Mouse (Mus musculus): ENCODE measurements around the gene Cdc37l1. TPM values are rescaled to one million over a fixed set of nuclear protein-coding genes. Genes with fewer than 3 reads are reported as not detected.
"Not testable (repeated sequence)": the region's sequence is repeated elsewhere in the genome, so short reads cannot be mapped to it uniquely, and the experiment has no call there.

Cdc37l1 gene
- total RNA-seq (2021): 10 to 100 TPM; 43.4 to 52.5 TPM
- long read RNA-seq, experiment 1, full-length matches to known transcripts: 41 of 58 reads
- long read RNA-seq, experiment 1, partial matches to known transcripts: 7 of 58 reads
- long read RNA-seq, experiment 1, other reads (novel, unspliced or antisense): 10 of 58 reads
- long read RNA-seq, experiment 2, full-length matches to known transcripts: 8 of 13 reads
- long read RNA-seq, experiment 2, partial matches to known transcripts: 1 of 13 reads
- long read RNA-seq, experiment 2, other reads (novel, unspliced or antisense): 4 of 13 reads

DNA sequence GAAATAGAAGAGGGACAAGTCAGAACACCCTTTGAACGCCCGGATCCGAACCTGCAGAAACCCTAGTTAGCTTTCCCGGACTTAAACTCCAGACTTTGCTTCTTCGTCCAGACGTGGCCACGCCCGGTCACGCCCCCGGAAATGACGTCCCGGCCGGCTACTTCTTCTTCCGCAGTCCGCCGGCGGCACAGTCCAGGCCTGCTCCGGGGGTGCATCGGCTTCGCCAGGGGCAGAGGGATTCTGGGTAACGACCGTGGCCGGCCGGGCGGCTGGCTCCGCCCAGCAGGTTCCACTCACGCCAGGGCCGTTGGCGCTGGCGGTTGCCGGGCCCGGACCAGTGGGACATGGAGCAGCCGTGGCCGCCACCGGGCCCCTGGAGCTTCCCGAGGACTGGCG, at the start of gene Cdc37l1:
TSS of gene Cdc37l1 (plus strand) at position 159 of the 396 bp plus-strand sequence.
- peak; percentile 100 for DNase-seq

DNA sequence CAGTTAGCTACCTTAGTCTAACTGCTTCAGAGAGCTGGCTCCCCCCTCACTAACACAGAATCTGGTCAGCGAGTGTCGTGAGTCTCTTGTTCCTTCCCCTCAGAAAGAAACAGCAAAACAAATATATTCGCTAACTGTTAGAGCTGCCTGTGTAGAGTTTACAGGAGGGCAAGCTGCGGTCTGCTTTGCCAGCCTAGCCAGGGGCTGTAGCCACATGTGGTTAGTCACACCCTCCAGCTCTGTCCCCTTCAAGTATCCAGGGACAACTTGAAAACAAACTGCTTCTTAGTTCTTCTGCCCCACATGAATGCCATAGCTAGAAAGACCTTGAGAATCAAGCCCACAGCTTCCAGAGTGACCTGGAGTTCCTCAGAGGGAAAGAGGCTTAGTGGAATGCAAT, 48.9 kb upstream of the Cdc37l1 start:
- no peak for DNase-seq

DNA sequence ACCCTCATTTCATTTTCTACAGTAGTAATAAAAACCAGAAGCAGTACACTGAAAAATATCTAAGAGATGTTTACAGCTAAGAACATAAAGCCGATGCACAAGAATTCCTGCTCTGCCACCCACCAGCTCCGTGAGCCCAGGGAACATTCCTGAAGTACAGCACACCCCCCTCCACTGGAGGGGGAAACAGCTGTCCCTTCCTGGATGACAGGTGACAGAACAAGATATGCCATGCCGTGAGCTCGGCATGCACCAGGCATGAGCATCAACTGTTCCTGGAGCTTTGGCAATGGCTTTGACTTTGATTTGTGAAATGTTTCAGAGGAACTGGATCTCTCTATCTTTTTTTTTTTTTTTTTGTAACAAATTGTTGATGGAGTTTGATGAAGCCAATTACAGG, 43.4 kb upstream of the Cdc37l1 start:
- DNase-seq: no peak

DNA sequence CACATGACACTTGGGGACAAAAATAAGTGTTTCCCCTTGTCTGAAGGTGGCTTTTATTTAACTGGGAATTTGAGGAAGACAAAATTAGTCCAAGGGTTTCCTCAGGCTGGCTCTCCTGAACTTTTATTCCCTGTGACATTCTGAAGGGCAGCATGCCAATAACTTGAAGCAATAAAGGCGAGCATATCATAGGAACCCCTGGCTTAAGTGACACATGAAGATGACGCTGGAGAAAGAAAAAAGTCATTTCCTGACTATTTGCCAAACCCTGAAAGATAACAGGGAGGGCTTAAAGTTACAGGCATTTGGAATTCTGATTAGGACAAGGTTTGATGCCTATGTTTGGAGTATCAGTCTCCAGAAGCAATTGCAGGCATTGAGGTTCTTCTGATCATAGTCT, 42.8 kb upstream of the Cdc37l1 start:
- DNase-seq: no peak

DNA sequence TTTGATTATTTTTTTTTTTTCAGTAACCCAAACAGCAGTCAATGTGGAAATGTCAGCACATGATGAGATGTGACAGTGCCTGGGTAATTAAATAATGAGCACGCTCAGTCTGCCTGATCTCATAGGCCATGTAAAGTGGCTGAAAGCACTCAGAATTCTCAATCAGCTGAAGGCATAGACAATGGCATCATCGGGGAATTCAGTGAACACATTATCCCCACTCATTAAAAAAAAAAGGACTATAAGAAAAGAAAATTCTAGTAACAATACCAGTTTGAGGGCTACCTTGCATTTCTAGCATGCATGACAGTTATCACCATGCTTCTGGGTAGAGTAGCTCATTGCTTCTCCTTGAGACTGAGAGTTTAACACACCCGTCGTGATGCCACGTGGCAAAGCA, 38.9 kb upstream of the Cdc37l1 start:
- DNase-seq: no peak

DNA sequence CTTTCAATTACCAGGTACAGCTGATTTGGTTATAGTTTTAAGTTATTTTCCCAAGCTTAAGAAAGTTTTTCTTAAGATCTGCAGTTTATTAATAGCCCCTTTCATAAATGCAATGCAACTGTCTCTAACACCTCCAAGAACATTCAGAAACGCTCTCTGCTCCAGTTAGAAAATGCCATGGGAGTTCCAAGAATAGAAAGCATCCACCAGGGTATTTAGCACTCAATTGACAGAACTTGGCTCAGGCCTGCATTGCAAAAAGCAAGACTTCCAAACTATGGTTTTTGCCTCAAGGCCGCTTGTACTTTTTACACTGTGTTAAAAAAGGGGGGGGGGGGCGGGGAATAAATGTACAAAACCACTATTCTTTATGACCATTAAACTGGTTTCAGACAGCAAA, 27.0 kb upstream of the Cdc37l1 start:
- peak in 1 of 2 experiments; percentile 21 for DNase-seq

DNA sequence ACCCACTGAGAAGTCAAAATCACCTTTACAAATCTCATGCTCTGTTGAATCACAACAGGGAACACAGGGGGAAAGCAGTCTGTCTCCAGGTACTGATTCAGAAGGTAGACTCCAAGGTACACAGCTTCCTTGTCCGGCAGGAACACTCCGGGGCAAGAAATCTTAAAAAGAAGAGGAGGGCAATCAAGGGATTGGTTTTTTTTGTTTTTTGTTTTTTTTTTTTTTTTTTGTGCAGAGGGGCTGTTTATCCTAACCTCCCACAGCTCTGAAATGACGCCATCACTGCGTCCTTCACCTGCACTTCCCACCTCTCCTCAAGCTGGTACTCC, 26.7 kb upstream of the Cdc37l1 start:
- no peak for DNase-seq

DNA sequence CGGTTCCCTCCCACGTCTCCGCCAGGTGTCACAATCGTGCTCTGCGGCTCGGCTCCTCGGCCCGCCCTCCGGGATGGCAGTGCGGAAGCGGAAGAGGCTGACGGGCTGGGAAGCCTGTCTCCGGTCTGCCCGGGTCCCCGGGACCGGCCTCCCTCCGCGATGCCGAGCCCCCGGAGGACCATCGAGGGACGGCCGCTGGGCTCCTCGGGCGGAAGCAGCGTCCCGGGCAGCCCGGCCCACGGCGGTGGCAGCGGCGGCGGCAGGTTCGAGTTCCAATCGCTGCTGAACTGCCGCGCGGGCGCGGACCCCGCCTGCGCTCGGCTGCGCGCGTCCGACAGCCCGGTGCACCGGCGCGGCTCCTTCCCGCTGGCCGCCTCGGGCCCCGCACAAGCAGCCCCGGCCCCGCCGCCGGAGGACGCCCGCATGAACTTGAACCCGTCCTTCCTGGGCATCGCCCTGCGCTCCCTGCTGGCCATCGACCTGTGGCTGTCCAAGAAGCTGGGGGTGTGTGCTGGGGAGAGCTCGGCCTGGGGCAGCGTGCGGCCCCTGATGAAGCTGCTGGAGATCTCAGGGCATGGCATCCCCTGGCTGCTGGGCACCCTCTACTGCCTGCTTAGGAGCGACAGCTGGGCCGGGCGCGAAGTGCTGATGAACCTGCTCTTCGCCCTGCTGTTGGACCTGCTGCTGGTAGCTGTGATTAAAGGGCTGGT, 26.2 kb upstream of the Cdc37l1 start, which contains the start of gene Plpp6:
TSS of gene Plpp6 (plus strand) at position 112 of the 710 bp plus-strand sequence.
- peak; percentile 90 to 92 for DNase-seq

DNA sequence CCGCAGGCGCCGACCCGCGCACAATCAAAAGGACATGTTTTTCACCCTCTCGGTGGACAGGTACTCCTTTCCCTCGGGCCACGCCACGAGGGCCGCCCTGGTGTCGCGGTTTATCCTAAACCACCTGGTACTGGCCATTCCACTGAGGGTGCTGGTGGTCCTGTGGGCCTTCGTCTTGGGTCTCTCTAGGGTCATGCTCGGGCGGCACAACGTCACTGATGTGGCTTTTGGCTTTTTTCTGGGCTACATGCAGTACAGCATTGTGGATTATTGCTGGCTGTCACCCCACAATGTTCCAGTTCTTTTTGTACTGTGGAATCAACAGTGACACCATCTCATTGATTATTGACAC, 25.6 kb upstream of the Cdc37l1 start:
- DNase-seq: no peak

DNA sequence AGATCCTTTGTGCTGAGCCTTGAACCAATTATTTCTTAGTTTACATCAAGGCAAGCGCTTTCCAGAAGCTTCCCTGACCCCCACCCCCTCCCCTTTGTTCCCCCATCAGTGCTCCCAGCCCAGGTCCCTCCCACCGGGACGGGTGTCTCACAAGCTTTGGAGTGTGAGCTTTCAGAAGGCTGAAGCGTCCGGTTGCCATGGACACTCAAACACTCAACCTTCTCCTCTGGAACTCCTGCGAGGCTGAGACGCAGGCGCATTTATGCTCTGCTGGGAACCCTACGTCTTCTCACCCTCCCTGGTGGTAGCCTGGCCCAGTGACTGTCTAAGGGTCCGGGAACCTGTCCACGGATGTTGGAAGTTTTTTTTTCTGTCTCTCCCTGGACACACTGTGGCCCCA, 22.5 kb upstream of the Cdc37l1 start, which contains the start of gene 4430402I18Rik:
TSS of gene 4430402I18Rik (minus strand) at position 149 of the 400 bp plus-strand sequence.
- peak; percentile 37 to 41 for DNase-seq

DNA sequence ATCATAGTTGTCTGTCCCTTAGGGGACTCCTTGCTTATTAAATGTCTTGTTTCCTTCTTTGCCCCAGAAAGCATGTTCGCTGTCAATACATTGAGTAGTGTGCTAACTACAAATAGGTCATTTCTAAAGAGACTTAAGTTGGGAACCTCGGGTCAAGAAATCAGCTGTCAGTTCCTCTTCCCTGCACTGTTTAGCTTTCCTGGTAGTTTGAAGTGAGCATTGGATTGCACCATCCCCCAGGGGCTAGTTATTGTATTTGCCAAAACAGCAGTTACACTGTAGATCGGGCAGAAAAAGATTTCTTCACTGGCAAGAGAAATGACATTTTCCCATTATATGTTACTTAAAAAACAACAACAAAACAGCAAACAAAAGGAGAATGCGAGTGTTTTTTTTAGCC, 22.0 kb upstream of the Cdc37l1 start:
- DNase-seq: peak in 1 of 2 experiments; percentile 12

DNA sequence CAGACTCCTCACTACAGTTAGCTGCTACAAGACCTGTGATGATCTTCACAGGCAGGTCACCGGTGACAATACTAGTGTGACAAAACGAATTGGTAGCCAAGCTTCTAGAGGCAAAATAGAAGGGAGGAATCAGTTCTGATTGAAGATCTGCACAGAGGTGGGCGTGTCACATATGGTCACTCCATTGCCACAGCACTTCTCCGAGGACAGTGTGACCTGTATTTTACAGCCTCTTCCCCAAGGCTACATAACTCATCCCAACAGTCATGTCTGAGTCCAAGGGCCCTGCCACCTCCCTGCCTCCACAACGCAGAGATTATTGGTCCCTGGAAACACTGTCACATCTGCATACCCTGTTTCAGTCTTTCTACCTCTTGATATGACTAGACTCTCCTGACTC, 20.9 kb upstream of the Cdc37l1 start:
- DNase-seq: peak; percentile 39 to 52

DNA sequence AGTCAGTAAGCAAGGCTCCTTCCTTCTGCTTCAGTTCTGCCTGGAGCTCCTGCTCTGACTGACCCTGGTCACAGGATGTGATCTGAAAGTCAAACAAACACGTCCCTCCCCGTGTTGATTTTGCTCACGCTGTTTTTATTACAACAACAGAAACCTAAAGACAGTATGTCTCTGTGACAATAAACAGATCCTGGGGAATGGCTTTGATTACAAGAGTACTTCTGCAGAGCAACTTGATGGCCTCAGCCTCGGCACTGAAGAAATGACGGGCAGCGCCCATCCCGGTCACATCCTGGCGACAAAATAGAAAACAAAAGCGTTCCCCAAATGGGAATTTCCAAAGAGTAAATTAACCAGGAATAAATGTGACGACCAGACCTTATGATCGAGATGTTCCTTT, 19.9 kb upstream of the Cdc37l1 start:
- no peak for DNase-seq

DNA sequence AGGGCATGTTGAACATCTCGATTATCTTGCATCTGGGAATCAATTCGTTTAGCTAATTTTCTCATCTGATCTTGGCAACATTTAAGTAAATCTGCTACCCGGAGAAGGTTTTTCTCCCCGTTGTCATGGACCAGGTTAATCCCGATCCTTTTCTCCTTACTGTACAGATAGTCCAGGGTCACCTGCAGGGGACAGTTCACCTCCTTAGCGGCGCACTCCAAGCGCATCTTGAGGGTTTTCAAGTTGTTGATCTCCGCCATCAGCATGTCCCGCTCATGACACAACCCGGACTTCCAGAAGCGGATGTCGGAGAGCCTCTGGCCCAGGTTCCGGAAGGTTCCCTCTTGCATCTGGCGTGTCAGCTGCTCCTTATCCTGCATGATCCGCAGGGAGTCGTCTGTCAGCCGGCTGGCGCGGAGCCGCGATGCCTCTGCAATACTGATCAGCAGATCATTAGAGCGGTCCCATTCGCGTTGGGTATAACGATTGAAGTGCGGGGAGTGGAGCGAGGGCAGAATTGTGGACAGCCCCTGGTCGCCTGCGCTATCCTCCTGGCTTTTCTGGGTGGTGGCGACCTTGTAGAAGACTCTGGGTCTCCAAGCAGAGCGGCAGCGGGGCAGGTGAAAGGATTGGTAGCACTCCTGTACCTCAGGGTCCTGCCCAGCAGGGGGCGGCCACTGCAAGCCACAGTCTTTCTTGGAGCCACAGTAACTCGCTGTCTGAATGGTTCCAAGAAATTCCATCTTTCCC, 15.1 kb upstream of the Cdc37l1 start:
- peak; percentile 86 to 92 for DNase-seq

DNA sequence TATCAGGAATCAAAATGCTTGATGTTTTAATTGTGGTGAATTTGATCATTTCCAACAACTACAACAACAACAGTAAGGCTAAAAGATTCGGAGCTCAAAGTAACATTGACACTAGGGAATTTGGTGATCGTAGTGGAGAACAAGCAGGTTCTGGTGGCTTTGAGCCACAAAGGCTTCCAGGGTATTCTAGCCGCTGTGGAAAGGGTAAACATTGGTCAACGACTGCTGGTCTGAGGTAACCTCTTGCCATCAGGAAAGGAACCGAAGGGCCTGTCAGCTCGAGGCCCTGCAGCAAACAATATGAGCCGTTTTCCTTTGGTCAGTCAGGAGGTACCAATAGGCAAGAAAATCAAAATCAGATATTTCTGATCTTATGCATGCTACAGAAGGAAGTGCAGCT, 7.5 kb upstream of the Cdc37l1 start:
- no peak for DNase-seq

DNA sequence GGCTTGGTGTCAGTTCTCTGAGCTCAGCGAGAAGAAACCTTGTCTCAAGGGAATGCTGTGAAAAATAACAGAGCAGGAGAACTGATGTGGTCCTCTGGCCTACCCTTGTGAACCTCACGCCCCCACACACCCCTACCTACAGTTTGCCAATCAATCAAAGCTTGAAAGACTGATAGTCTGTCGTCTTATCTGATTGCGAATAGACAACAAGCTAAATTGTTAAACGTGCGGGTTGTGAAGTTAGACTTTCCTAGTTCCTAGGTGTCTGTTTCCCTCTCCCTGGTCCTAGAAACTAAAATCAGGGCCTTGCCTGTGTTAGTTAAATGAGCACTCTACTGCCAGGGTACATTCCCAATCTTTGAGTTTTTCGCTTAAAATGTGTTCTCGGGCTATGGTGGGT, 637 bp upstream of the Cdc37l1 start:
- DNase-seq: no peak

DNA sequence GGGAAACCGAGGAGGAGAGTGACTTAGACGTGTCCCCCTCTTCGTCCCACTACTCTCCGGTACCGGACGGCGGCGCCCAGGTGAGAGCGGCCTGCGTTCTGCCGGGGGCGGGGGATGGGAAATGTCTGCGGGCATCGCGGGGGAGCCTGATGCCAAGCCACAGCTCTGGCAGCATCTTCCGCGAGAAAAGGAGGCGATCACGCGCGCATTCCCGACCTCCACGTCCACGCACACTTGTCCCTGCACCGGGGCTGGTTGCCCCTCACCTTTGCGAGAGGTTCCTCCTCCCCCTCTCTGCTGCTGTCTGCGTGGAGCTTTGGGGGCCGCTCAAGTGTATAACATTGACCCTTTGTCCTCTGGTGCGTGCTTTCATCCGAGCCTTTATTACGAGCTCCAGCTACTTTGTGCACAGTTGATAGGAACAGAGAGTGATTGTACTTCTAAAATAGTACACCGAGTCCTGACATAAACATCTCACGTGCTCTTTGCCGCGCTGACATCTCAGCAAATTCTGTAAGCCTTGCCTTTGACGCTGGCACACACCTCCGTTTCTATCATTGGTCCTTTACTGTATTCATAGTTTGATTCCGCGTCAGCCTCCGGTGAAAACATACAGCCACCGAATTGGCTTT, 554 bp downstream of the Cdc37l1 start:
- peak in 1 of 2 experiments; percentile 32 for DNase-seq

DNA sequence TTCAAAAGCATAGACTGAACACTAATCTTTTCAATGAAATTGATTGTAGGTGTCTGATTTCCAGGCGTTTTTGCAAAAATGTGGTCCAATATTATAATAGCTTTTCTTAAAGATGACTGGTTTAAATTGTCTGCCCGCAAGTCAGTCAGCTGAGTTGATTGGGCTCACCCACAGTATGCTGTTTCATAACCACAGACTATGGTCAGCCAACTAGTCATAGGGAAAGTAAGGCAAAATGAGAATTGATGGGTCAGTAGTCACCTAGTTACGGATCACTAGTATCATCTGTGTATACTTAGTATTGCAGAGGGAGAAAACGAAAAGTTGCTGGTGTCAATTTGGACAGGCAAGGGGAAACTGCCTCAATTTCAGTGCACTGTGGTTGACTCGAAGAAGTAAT, 1.2 kb downstream of the Cdc37l1 start:
- no peak for DNase-seq

DNA sequence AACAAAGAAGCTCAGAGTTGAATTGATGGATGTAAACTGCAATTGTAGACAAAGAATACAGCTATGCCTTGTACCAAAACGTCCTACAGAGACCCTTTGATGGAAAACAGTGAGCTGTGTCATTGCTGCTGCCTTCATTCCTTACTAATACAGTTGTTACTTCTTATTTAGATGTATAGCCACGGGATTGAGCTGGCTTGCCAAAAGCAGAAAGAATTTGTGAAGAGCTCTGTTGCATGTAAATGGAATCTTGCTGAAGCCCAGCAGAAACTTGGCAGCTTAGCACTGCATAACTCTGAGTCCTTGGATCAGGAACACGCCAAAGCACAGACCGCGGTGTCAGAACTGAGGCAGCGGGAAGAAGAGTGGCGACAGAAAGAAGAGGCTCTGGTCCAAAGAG, 4.7 kb downstream of the Cdc37l1 start:
- no peak for DNase-seq

DNA sequence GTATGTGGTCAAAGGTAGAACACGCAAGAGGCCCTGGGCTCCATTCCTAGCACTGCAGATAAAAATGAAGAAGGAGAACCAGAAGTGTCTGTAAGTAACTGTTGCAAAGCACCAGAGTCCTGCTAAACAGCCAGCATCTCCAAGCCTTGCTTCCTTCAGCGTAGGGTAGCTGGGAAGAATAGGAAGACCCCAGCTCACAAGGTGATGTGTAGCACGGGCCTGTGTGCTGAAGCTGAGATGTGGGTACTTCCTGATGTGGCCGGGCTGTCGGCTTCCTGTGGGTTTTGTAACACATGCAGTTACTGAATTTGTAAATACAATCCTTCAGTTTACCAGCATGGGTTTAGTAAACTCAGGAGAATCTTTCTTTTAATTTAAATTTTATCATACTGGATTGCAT, 5.2 kb downstream of the Cdc37l1 start:
- DNase-seq: no peak

DNA sequence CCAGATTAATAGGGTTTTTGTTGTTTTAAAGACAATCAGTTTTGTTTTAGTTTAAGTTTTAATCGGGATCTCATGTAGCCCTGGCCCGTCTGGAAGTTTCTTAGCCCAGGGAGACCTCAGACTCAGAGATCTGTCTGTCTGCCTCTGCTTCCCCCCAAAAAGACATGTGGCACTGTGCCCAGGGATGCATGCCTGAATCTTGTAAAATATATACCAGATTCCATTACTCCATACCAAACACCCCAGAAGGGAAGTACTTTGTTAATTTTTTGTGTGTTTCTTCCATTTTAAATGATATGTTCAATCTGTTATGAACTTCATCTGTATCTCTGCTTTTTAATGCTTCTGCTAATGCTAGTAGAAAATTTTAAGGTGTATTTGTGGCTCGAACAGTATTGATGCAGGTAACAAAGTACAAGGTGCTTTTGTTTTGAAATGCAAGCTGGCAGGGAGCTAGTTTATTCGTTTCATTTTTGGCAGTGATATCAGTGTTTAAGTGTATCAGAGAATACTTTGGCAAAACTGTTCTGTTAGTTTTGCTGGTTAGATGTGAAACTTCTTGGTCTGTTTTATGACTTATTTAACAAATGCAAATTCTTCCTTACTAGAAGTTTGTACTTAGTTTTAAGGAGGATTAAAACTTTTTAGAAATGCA, 8.0 kb downstream of the Cdc37l1 start:
- no peak for DNase-seq

DNA sequence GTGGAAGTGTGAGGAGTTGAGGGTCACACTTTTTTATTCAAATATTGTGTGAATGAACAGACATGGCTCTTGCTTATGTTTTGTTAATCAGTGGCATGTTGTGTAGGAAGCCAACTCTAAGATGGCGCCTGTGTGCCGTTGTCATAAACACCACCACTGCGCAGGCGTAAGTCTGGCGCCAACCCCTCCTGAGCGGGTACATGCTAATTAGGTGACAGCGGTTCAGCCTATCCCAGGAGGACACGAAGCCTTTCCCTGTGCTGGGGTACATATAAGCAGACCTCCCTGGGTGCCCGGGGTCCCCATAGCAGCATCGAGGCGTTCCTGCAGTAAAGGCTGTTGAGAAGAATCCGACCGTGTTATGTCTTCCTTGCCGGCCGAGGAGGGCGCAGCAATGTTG, 10.2 kb downstream of the Cdc37l1 start:
- not testable (repeated sequence) for DNase-seq

Data from adrenal gland, postnatal 36 days (tissue).